Mouse (Mus musculus) neural tube, embryonic 14.5 days (tissue): ENCODE measurements at regions not wholly inside any gene's neighbourhood (a gene's known extent, or its start where the extent isn't known, plus 50 kb on each side); places are given as distances from the start of the nearest gene placed in this dataset.

ENCODE experiments used
- ATAC-seq: fragments of 200-750 bp; cut with Nextera tagmentation; 2 replicates; pipeline ENCODE4 v1.8.0; 2017; ENCODE audit warnings: low read depth, mild to moderate bottlenecking, moderate TSS enrichment, moderate library complexity
- H3K27ac ChIP-seq: fragments of 300-500 bp; sonication (generic); 2 replicates; pipeline ENCODE4 v1.5.1; 2014; ENCODE audit warnings: low read depth, mild to moderate bottlenecking, control low read depth, low read length, moderate library complexity, mixed read lengths
- H3K27me3 ChIP-seq: fragments of 300-500 bp; sonication (generic); 2 replicates; pipeline ENCODE4 v1.6.1; 2014; ENCODE audit warnings: low read length; ENCODE audit not compliant: control insufficient read depth, insufficient read depth
- H3K36me3 ChIP-seq: fragments of 300-500 bp; sonication (generic); 2 replicates; pipeline ENCODE4 v1.6.1; 2014; ENCODE audit warnings: low read length, mixed read lengths; ENCODE audit not compliant: control insufficient read depth, insufficient read depth
- H3K4me1 ChIP-seq: fragments of 300-500 bp; sonication (generic); 2 replicates; pipeline ENCODE4 v1.6.1; 2014; ENCODE audit warnings: low read length; ENCODE audit not compliant: control insufficient read depth, insufficient read depth
- H3K4me2 ChIP-seq: fragments of 300-500 bp; sonication (generic); 2 replicates; pipeline ENCODE4 v1.6.1; 2014; ENCODE audit warnings: mild to moderate bottlenecking, low read depth, low read length, control low read depth
- H3K4me3 ChIP-seq: fragments of 300-500 bp; sonication (generic); 2 replicates; pipeline ENCODE4 v1.5.1; 2014; ENCODE audit warnings: low read depth, low read length, control low read depth, mixed read lengths
- H3K9ac ChIP-seq: fragments of 300-500 bp; sonication (generic); replicated peaks from 2 replicates; pipeline ENCODE4 v1.6.1; 2014; ENCODE audit warnings: low read depth, mild to moderate bottlenecking, control low read depth, low read length, mixed read lengths
- H3K9me3 ChIP-seq: fragments of 300-500 bp; sonication (generic); 2 replicates; pipeline ENCODE4 v1.6.1; 2016; ENCODE audit warnings: low read length; ENCODE audit not compliant: control insufficient read depth
- WGBS: fragments of 180-500 bp; shearing (Covaris S2); extraction: QIAGEN DNeasy Blood & Tissue Kit; methylation state at CpG from one replicate; pipeline ENCODE4 v1.1.7; 2014; 5-methylcytosine and 5-hydroxymethylcytosine counted together

GRCm38 (mm10) chr16:31601278-31601677, 62.0 kb upstream of the Dlg1 start:
- H3K4me1 ChIP-seq: no peaks in the 10 kb centered on the region
- no peak overlapping the region for H3K27ac ChIP-seq
- H3K4me2 ChIP-seq: no peak overlapping the region
- no peaks in the 10 kb centered on the region for H3K9me3 ChIP-seq
- H3K4me3 ChIP-seq: no peak overlapping the region
- 96% methylated on average over 3 of the region's 3 CpGs for WGBS
- no peak for ATAC-seq
- no peaks in the 10 kb centered on the region for H3K36me3 ChIP-seq
- H3K27me3 ChIP-seq: no peaks in the 10 kb centered on the region
- H3K9ac ChIP-seq: no peak overlapping the region

GRCm38 (mm10) chr16:31603185-31603584, 60.1 kb upstream of the Dlg1 start:
- H3K9ac ChIP-seq: no peak overlapping the region
- no peak overlapping the region for H3K4me3 ChIP-seq
- no peaks in the 10 kb centered on the region for H3K36me3 ChIP-seq
- no peak overlapping the region for H3K4me2 ChIP-seq
- 83% methylated on average over 11 of the region's 11 CpGs for WGBS
- no peaks in the 10 kb centered on the region for H3K27me3 ChIP-seq
- no peaks in the 10 kb centered on the region for H3K4me1 ChIP-seq
- no peaks in the 10 kb centered on the region for H3K9me3 ChIP-seq
- ATAC-seq: no peak
- H3K27ac ChIP-seq: no peak overlapping the region

- Histone ChIP-seq H3K36me3 (no peaks in the 10 kb centered on the region), H3K4me1 (no peaks in the 10 kb centered on the region), H3K27ac (no peak overlapping the region), H3K27me3 (no peaks in the 10 kb centered on the region), H3K9ac (no peak overlapping the region), H3K9me3 (no peaks in the 10 kb centered on the region), H3K4me3 (no peak overlapping the region), H3K4me2 (no peak overlapping the region)
- WGBS: 85% methylated on average over 11 of the region's 11 CpGs
- ATAC-seq: no peak
Observed at GRCm38 (mm10) chr16:31606389-31607177, 56.7 kb upstream of the Dlg1 start.

DNA sequence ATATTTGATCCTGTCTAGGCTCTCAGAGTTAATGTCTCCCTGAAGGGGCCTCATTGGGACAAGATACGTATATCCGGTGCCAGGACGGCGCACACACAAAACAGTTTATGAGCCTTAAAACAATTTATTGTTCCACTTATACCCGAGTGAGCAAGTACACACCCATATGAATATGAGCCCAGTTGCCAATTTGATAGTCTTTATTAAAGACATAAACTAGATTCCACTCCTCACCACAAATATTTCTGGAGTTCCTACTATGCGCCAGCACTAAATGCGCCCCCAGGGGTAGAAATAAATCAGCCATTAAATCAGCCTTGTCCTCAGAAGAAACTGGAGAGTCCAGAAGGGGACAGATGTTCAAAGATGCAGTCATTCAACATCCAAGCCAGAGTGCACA, 54.3 kb upstream of the Dlg1 start:
- no peak for ATAC-seq
- Histone ChIP-seq H3K4me2 (no peak overlapping the region), H3K27me3 (no peaks in the 10 kb centered on the region), H3K36me3 (no peaks in the 10 kb centered on the region), H3K4me3 (no peak overlapping the region), H3K27ac (no peak overlapping the region; the same call in 1 of the 2 replicates), H3K4me1 (no peaks in the 10 kb centered on the region), H3K9ac (no peak overlapping the region), H3K9me3 (no peaks in the 10 kb centered on the region)
- 37% methylated on average over 7 of the region's 7 CpGs for WGBS

DNA sequence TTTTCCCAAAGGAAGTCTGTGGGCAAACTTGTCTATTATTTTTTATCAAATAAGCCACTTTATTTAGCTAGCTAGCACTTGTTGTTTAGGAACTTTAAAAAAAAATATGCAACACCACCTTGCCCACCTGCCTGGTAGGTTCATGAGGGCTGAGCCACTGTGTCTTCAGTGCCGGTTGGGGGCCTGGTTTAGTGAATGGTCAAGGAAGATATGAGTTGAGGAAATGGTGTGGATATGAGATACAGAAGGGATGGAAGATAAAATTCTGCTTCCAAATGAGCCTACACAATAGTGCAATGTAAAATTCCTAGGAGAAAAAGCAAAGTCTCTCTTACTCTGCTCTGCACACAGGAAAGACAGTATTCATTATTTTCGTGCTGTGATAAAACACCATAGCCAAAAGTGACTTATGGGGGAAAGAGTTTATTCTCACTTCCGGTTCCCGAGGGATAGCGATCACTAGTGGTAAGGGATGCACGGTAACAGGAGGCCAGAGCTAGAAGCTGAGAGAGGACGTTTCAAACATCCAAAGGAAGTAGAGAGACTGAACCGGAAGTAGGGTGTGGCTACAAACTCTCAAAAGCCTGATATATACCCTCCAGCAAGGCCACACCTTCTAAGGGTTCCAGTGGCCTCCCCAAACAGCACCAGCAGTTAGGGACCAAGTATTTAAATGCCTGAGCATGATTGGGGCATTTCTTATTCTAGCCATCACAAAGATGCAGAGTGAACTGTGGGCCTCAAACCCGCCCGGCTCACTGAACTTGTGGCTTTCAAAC, 53.7 kb upstream of the Dlg1 start:
- Histone ChIP-seq H3K4me1 (no peaks in the 10 kb centered on the region), H3K9ac (no peak overlapping the region), H3K4me3 (no peak overlapping the region), H3K36me3 (no peaks in the 10 kb centered on the region), H3K27ac (no peak overlapping the region), H3K27me3 (no peaks in the 10 kb centered on the region), H3K9me3 (no peaks in the 10 kb centered on the region), H3K4me2 (no peak overlapping the region)
- 89% methylated on average over 10 of the region's 10 CpGs for WGBS
- ATAC-seq: no peak
